Mouse (Mus musculus): ENCODE data around the gene Nrp2.

DNA sequence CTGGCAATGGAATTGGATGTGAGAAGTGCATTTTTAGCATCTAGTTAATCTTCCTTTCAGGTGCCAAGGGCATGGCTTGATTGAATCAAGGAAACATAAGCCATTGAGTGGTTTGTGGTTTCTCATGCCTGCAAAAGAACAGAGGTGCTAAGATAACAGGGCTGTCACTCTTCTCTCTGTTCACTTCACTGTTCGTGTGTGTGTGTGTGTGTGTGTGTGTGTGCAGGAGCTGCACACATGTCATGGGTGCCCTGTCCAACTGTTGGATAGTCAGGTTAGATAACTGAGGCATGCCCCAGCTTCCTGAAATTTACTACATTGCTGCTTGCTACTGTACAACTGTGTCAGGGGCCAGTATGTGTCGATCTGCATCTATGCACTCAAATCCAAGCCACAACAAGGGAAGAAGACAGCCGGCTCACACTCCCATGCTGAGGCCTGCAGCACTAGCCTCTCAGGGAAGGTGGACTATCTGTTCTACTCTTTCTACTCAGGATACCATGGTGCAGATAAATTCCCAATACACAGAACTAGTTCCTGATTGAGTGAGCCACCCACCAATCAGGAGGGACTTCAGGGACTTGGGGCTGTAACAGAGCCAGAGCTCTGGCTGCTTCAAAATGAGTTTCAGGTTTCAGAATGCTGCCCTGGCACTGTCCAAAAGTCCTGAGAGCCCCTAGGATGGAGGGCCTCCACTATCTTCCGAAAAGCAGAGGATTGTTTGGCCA, 126.8 kb downstream of the Nrp2 start:
- TF ChIP-seq MAFK (IDR thresholded peaks at IDR 0.05; ENCODE audit: insufficient read depth, low read depth, low read length) (no peak), HCFC1 (IDR thresholded peaks at IDR 0.05; ENCODE audit: borderline replicate concordance, insufficient read depth, low read length) (no peak), CHD2 (IDR thresholded peaks at IDR 0.05; ENCODE audit: low read depth, low read length) (no peak), ZNF384 (IDR thresholded peaks at IDR 0.05; ENCODE audit: low read depth, low read length) (no peak), ZC3H11A (IDR thresholded peaks at IDR 0.05; ENCODE audit: borderline replicate concordance, low read depth, low read length) (no peak)
